Mouse (Mus musculus) myocyte (in vitro differentiated cells): ENCODE results near the gene Defb23.

Experiments used
- E2F4 ChIP-seq: IDR thresholded peaks from one replicate; pipeline ENCODE4 v1.6.1; 2011; ENCODE audit warnings: mild to moderate bottlenecking, control low read depth, moderate library complexity; ENCODE audit not compliant: insufficient read depth
- MAX ChIP-seq: IDR thresholded peaks from one replicate; pipeline ENCODE4 v1.6.1; 2011; ENCODE audit warnings: low read depth, mild to moderate bottlenecking, control low read depth
- POLR2A ChIP-seq: IDR thresholded peaks from one replicate; pipeline ENCODE4 v1.6.1; 2011; ENCODE audit warnings: low read depth, mild to moderate bottlenecking, control low read depth, moderate library complexity; ENCODE audit not compliant: insufficient read length
- POLR2AphosphoS2 ChIP-seq: IDR thresholded peaks from one replicate; pipeline ENCODE4 v1.6.1; 2011; ENCODE audit warnings: low read depth, control low read depth; ENCODE audit not compliant: insufficient read length
- SRF ChIP-seq: IDR thresholded peaks from one replicate; pipeline ENCODE4 v1.6.1; 2011; ENCODE audit warnings: low read depth; ENCODE audit not compliant: control insufficient read depth, insufficient read length
- TCF12 ChIP-seq: IDR thresholded peaks from one replicate; pipeline ENCODE4 v1.6.1; 2011; ENCODE audit warnings: mild to moderate bottlenecking, control low read depth; ENCODE audit not compliant: poor library complexity, insufficient read depth, severe bottlenecking
- USF1 ChIP-seq: IDR thresholded peaks from one replicate; pipeline ENCODE4 v1.6.1; 2011; ENCODE audit warnings: low read depth, mild to moderate bottlenecking, control low read depth, moderate library complexity

- TF ChIP-seq E2F4 (no peak), USF1 (peak; percentile 44), POLR2A (no peak), TCF12 (no peak), POLR2AphosphoS2 (no peak), MAX (no peak), SRF (no peak)
These were observed 16.5 kb upstream of the Defb23 start for GRCm38 (mm10) chr2:152480881-152481280.
